Mouse (Mus musculus) kidney, postnatal 36 days (tissue): ENCODE data around the gene Siae.

ENCODE experiments used
- DNase-seq, 2 experiments: peaks; one replicate each; pipeline ENCODE4 v3.0.0; 2021 to 2022; ENCODE audit warnings: mixed read lengths in 2 of 2

The Siae gene

DNA sequence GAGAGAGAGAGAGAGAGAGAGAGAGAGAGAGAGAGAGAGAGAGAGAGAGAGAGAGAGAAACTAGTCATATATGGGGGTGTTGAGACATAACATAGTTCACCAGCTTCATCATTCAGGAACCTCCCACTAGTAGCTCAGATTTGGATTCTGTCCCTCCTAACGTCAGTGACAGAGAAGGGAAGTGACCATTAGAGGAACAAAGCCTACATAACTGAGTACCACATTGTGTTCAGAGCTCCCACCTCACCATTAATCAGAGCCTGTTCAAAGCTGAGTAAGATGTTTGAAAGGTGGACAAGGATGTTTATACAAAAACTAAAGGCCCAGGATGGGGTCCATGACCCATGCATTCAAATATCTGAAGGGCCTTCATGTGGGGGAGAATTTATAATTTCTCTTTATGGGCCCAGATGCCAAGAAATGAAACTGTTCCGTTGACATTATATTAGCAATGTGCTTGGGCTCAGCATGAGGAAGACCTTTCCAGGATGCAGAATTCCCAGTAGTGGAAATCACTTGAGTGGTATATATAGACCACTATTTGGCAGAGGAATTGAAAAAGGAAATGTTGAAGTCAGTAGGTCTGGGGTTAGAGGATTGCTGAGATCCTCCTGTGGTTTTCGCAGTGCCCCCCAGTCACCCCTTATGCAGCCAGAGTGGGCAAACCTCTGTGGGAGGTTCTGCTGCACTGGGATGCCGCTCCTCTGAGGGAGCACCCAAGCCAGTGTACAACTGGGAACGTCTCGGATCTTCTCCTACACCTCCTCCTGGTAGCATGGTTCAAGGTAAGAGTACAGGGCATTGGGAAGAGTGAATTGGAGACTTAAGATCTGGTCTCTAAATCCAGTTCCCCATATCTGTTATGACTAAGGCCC is 14.6 kb upstream of the Siae start:
- no peak for DNase-seq

DNA sequence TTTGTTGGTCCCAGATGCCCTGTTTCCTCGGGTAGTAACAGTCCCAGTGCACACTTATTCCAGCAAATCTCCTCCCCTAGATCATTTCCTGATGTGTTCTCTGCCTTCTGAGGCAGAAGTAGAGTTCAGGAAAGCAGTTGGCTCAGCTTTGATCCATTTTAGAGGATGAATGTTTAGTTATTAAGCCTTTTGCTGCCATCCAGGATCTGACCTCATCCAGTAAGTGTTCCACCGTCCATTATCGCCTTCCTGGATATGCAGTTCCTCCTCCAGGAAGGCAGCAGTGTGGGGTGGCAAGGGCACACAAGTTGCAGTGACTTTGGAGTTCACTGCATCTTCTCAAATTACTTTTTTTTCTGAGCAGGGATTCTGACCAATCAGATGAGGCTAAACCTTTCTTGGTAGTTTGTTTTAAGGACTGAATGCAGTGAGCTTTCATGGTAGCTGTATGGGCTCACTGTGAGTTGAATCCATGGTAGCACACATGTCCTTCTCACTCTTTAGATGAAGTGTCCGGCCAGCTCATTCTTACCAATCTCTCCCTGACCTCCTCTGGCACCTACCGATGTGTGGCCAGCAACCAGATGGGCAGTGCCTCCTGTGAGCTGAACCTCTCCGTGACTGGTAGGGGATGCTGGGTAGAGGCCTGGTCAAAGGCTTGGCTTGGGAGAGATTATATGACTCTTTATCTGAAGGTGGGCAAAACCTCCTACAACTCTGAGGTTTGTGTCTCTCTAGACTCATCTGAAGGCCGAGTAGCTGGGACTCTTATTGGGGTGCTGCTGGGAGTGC is 13.5 kb upstream of the Siae start:
- no peak for DNase-seq

GRCm38 (mm10) chr9:37543869-37544440 is 11.5 kb upstream of the Siae start:
- peak; percentile 33 to 39 for DNase-seq

DNA sequence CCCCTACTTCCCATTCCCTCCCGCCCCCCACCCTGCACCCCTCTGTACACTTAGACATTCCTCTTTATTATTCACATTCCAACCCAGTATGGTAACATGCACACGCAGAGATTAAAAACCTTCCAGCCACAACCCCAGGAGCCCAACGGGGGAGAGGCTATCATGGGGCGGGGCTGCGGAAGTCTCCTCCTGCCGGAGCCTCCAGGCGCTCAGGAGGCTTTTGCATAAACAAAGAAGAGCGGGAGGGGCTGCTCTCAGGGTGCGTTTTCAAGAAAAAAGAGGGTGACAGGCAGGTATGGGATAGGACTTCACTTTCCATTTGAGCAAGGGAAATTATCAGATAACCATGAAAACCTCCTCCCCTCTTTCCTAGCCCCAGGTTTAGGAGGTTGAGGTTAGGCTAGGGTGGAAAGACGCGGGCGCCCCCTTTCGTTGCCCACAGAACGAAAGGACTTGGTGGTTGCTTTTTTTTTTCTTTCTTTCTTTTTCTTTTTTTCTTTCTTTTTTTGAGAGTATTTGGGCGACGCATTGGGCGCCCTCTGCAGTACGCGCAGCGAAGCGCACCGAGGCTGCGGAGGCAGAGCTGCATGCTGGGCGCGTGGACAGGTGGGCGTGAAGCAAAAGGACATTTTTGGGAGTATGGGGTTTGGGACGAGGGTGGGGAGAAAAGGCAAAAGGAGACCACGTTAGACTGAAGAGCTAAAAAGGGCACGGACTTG is 10.9 kb upstream of the Siae start:
- peak; percentile 73 to 81 for DNase-seq

DNA sequence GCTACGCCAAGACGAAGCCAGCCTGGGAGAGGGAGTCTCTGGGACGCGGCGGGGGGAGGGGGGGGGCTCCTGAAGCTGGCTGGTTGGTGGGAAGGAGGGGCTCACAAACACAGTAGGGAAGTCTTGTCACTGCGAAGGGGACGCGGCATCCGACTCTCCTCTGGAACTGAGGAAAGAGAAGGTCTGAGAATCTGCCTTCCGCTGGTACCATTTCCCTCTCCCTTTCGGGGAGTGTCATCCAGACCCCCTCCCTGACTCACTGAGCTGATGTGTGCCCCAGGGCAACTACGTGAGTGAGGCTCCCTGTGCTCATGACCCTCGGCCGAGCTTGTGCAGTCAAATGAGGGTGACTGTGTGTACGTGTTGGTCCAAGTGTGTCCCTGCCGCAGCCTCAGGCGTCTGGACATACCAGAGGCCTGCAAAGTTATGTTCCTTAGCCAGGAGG is 10.3 kb upstream of the Siae start:
- peak in 1 of 2 experiments; percentile 27 for DNase-seq

- no peak for DNase-seq
These were observed 9.5 kb upstream of the Siae start for GRCm38 (mm10) chr9:37545847-37546452.

DNA sequence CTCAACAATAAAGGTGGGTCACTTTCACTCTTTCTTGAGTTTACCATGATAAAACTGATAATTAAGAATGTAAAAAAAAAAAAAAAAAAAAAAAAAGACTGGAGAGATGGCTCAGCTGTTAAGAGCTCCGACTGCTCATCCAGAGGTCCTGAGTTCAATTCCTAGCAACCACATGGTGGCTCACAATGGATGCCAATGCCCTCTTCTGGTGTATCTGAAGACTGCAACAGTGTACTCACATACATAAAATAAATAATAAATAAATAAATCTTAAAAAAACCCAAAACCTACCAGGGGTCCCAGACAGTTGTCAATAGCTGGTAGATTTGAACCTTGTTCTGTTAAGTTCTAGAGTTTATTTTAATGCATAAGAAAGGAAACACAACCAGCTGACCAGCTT is 8.6 kb upstream of the Siae start:
- peak in 1 of 2 experiments; percentile 34 for DNase-seq

DNA sequence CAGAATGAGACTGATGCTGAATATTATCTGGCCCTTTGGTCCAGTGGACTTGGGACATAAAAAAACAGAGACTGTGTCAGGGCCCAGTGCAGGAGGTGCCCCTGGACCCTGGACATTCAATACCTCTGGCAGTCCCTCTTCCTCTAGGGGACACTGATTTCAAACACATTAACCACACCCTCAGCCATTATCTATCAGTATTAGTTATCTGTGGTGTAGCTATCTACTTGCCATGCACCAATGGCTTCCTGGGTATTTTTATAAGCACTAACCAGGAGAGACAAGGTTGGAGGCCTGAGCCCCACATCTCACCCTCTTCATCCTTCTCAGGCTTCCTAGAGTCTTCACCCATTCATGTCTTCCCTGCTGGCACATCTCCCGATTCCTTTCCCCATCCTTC is 5.1 kb upstream of the Siae start:
- DNase-seq: no peak

GRCm38 (mm10) chr9:37551751-37552531 is 3.6 kb upstream of the Siae start:
- DNase-seq: no peak

GRCm38 (mm10) chr9:37552536-37553293 is 2.8 kb upstream of the Siae start, which contains the start of gene Nrgn:
Gene Nrgn, minus strand, starts transcription at chr9:37552904.
- peak; percentile 88 to 89 for DNase-seq

DNA sequence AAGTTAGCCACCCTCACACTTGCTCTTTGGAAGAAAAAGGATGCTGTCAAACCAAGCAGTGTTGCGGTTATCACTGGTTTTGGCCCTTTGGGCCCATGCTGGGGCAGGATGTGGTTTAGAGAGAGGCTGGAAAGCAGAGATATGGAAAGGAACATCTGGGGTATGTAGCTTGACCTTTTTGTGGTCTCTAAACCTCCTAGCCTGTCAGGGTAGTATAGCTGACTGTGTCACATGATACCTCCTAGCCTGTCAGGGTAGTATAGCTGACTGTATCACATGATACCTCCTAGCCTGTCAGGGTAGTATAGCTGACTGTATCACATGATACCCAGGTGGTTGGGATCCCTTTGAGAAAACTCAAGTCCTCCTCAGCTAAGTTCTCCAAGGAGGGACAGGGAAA is 1.2 kb upstream of the Siae start:
- no peak for DNase-seq

GRCm38 (mm10) chr9:37556366-37556765 is 868 bp downstream of the Siae start:
- no peak for DNase-seq

DNA sequence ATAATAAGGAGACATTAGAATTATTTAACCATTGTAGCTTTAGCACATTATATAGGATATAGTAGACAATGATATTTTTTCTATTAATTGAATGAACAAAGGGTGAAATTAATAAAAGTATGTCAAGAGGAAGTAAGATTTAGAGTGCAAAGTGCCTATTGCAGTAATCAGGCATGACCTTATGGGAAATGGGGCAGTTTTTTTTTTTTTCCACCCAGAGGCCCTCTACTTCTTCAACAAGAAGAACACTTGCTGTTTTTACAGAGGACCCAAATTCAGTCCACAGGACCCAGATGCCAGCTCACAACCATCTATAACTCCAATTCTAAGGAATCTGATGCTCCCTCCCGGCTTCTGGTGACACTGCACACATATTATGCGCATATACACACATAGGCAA is 5.1 kb downstream of the Siae start:
- DNase-seq: no peak

GRCm38 (mm10) chr9:37563805-37564204 is 8.3 kb downstream of the Siae start:
- DNase-seq: no peak

GRCm38 (mm10) chr9:37567019-37567418 is 11.5 kb downstream of the Siae start:
- DNase-seq: no peak

- no peak for DNase-seq
These were observed 12.0 kb downstream of the Siae start for GRCm38 (mm10) chr9:37567454-37567853.

- DNase-seq: peak; percentile 40 to 57
These were observed 12.6 kb downstream of the Siae start for GRCm38 (mm10) chr9:37567892-37568604.

DNA sequence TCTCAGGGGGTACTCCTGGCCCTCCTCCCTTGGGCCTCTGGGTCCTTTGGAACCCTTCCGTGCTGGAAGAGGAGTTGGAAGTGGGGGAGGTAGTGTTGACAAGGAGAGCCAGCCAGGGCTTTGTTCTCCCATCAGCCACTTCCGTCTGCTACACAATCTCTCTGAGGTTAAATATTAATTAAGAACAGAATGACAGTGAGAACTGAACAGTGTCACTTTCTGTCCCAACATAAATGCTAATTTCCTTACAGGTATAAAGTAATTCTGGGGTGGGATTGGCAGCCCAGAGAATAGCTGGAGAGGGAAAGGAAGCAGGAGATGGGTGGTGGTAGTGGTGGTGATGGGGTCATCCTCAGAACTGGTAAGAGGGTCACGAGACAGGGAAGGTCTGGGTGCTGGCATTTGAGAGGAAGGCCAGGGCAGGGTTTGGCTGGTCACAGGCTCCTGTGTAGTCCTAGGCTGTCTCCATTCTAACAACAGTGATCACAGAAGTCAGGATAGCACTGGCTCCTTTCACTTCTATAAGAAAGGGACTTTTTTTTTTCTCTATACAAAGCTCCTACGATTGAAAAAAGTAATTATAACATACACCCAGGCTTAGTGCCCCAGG is 13.2 kb downstream of the Siae start:
- DNase-seq: peak; percentile 34 to 38

DNA sequence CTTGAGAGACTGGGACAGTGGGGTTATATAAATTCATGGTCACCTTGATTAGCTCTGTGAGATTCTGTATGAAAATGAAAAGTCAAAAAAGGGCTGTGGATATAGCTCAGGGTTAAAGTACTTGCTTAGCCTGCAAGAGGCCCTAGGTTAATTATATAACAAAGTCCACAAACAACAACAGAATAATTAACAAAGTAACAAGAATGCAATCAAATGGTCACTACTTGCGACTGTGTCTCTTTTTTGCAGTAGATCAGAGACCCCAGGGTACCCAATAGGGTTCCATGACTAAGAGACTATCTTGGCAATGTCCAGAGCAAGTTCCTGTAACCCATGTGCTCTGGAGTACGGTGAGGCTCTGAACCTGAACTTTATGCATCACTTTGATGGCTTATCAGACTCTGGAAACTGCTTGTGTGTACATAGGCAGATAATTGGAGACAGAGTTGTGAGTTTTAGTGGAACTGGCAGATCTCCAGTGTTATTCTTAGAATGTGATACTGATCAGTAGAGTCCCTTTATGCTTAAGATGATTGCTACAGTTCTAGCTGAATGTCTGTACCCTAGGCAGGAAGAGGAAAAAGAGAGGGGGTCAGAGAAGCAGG is 13.8 kb downstream of the Siae start:
- DNase-seq: no peak
